Mouse (Mus musculus) layer of hippocampus, adult 9-10 months (tissue): Measurements from ENCODE around the gene Creb3l4.
A peak's percentile ranks its signal among the peaks of the same experiment; 100 is the strongest.
"Not testable (repeated sequence)": the region's sequence is repeated elsewhere in the genome, so short reads cannot be mapped to it uniquely, and the experiment has no call there.

Experiments used
- DNase-seq: peaks from one replicate; pipeline ENCODE4 v3.0.0; 2022; ENCODE audit warnings: low spot score

Creb3l4 gene

GRCm38 (mm10) chr3:90242984-90243775, at the start of gene Creb3l4:
Gene Creb3l4, minus strand, starts transcription at chr3:90243512.
- DNase-seq: no peak

- DNase-seq: peak; percentile 100
Measured at GRCm38 (mm10) chr3:90292345-90293275, 49.3 kb upstream of the Creb3l4 start, which contains the start of gene Gatad2b. Gene Gatad2b, plus strand, starts transcription at chr3:90293178.

- DNase-seq: no peak
Measured at GRCm38 (mm10) chr3:90291982-90292344, 48.7 kb upstream of the Creb3l4 start.

- no peak for DNase-seq
Measured at GRCm38 (mm10) chr3:90290602-90291001, 47.3 kb upstream of the Creb3l4 start.

GRCm38 (mm10) chr3:90289403-90289802, 46.1 kb upstream of the Creb3l4 start:
- not testable (repeated sequence) for DNase-seq

GRCm38 (mm10) chr3:90284150-90284549, 40.8 kb upstream of the Creb3l4 start:
- DNase-seq: no peak

GRCm38 (mm10) chr3:90280708-90281107, 37.4 kb upstream of the Creb3l4 start:
- DNase-seq: no peak

- no peak for DNase-seq
Measured at GRCm38 (mm10) chr3:90279743-90280142, 36.4 kb upstream of the Creb3l4 start.

- no peak for DNase-seq
Measured at GRCm38 (mm10) chr3:90279216-90279615, 35.9 kb upstream of the Creb3l4 start.

- DNase-seq: no peak
Measured at GRCm38 (mm10) chr3:90278211-90278610, 34.9 kb upstream of the Creb3l4 start.

- no peak for DNase-seq
Measured at GRCm38 (mm10) chr3:90277793-90278192, 34.5 kb upstream of the Creb3l4 start.

- DNase-seq: no peak
Measured at GRCm38 (mm10) chr3:90276858-90277257, 33.5 kb upstream of the Creb3l4 start.

GRCm38 (mm10) chr3:90275286-90275685, 32.0 kb upstream of the Creb3l4 start:
- DNase-seq: no peak

- DNase-seq: no peak
Measured at GRCm38 (mm10) chr3:90273855-90274254, 30.5 kb upstream of the Creb3l4 start.

GRCm38 (mm10) chr3:90272170-90272569, 28.9 kb upstream of the Creb3l4 start:
- DNase-seq: no peak

- DNase-seq: no peak
Measured at GRCm38 (mm10) chr3:90270784-90271183, 27.5 kb upstream of the Creb3l4 start.

GRCm38 (mm10) chr3:90268971-90269370, 25.7 kb upstream of the Creb3l4 start:
- no peak for DNase-seq

- no peak for DNase-seq
Measured at GRCm38 (mm10) chr3:90268190-90268589, 24.9 kb upstream of the Creb3l4 start.

- no peak for DNase-seq
Measured at GRCm38 (mm10) chr3:90266901-90267775, 23.8 kb upstream of the Creb3l4 start.

GRCm38 (mm10) chr3:90265932-90266741, 22.8 kb upstream of the Creb3l4 start:
- no peak for DNase-seq
